Comparison of ENCODE assay signal across 8 mouse cellular contexts in the genomic region with DNA sequence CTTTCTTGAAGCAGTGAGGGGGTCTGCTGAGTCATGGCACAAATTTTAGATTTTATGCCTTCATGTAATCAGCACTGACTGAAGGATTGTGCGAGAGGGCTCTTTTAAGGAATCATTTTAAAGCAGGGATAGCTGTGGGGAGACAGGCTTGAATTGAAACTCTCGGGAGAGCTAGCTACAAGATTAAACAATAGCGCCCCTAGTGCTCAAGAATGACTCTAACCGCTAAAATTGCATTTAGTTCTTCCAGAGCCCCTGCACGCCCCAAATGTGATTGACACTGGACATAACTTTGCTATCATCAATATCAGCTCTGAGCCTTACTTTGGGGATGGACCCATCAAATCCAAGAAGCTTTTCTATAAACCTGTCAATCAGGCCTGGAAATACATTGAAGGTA.
DNase-seq lines count a peak whose midpoint lies in the region; ATAC-seq and TF ChIP-seq lines count a peak whose summit lies in the region.

No protein-coding gene starts in this region.

- peak; percentile 19; the same call in 1 of the 2 replicates for TF ChIP-seq CTCF in liver, embryonic 14.5 days (IDR thresholded peaks at IDR 0.05; ENCODE audit: low read depth)

- no peak overlapping the region for H3K4me3 ChIP-seq in liver, embryonic 14.5 days (ENCODE audit: insufficient read depth in 1 of 2, low read depth in 2 of 2, low read length in 2 of 2)
- no peak overlapping the region for H3K4me3 ChIP-seq in liver, embryonic 11.5 days (ENCODE audit: low read depth, low read length)

- H3K27ac ChIP-seq in liver, embryonic 14.5 days = no peak overlapping the region
- H3K27ac ChIP-seq in liver, embryonic 11.5 days (ENCODE audit: low read depth, low read length) = no peak overlapping the region

- no peaks in the 10 kb centered on the region for H3K4me1 ChIP-seq in liver, embryonic 14.5 days (replicated peaks; ENCODE audit: control insufficient read depth in 2 of 2, insufficient read depth in 2 of 2, low read length in 1 of 2)
- H3K4me1 ChIP-seq in liver, embryonic 11.5 days (replicated peaks; ENCODE audit: control insufficient read depth, insufficient read depth, low read length) = no peaks in the 10 kb centered on the region

- no peaks in the 10 kb centered on the region for H3K9me3 ChIP-seq in liver, embryonic 14.5 days (ENCODE audit: control insufficient read depth, low read length)
- H3K9me3 ChIP-seq in liver, embryonic 11.5 days (ENCODE audit: control insufficient read depth, low read length) = no peaks in the 10 kb centered on the region

- H3K36me3 ChIP-seq in liver, embryonic 14.5 days (replicated peaks; ENCODE audit: control insufficient read depth, insufficient read depth, low read depth) = no peaks in the 10 kb centered on the region
- H3K36me3 ChIP-seq in liver, embryonic 11.5 days (ENCODE audit: control insufficient read depth, insufficient read depth, low read length) = no peaks in the 10 kb centered on the region

- peak; percentile 80 for ATAC-seq in frontal cortex, adult (ENCODE audit: low TSS enrichment)
- no peak for ATAC-seq in liver, embryonic 14.5 days (ENCODE audit: insufficient read depth)
- ATAC-seq in liver, embryonic 11.5 days (replicated peaks; ENCODE audit: low FRiP score) = no peak

- no peaks in the 10 kb centered on the region for H3K27me3 ChIP-seq in liver, embryonic 14.5 days (ENCODE audit: control insufficient read depth, insufficient read depth, low read length)
- H3K27me3 ChIP-seq in liver, embryonic 11.5 days (replicated peaks; ENCODE audit: control insufficient read depth, insufficient read depth, low read length) = no peaks in the 10 kb centered on the region

- no peak overlapping the region for H3K9ac ChIP-seq in liver, embryonic 14.5 days (replicated peaks)
- H3K9ac ChIP-seq in liver, embryonic 11.5 days (ENCODE audit: low read depth, low read length) = no peak overlapping the region

- no peak overlapping the region for H3K4me2 ChIP-seq in liver, embryonic 14.5 days (ENCODE audit: low read depth)
- H3K4me2 ChIP-seq in liver, embryonic 11.5 days = no peak overlapping the region

- no peak for DNase-seq in frontal cortex, adult 2 months (ENCODE audit: extremely low spot score in 1 of 2, low spot score in 1 of 2)
- DNase-seq in liver, embryonic 14.5 days (ENCODE audit: low read depth in 3 of 3, low spot score in 3 of 3) = no peak
- no peak for DNase-seq in liver, embryonic 11.5 days (ENCODE audit: low spot score)
- peak; percentile 73 for DNase-seq in embryo, embryonic 10.5 days (ENCODE audit: low spot score)
- peak; percentile 70 for DNase-seq in retina, embryonic 14.5 days (ENCODE audit: low spot score)
- no peak for DNase-seq in MN1 (ENCODE audit: low spot score)
- DNase-seq in spleen, adult 18-20 months = no peak

- TF ChIP-seq EP300 in liver, embryonic 14.5 days (IDR thresholded peaks at IDR 0.05; ENCODE audit: low read depth) = no peak

- 31% methylated on average over 5 of the region's 5 CpGs for WGBS in liver, embryonic 14.5 days (ENCODE audit: insufficient replicate concordance)
- 38% methylated on average over 5 of the region's 5 CpGs for WGBS in liver, embryonic 11.5 days

Comparison
In these comparisons a context has a peak if more than half of its experiments do, and no peak if none do; other contexts are left out.
1. DNase-seq: peak in embryo, embryonic 10.5 days (single experiment) and retina, embryonic 14.5 days (single experiment); none in frontal cortex, adult 2 months (0 of 2), liver, embryonic 14.5 days (0 of 3), liver, embryonic 11.5 days (single experiment), MN1 (single experiment) and spleen, adult 18-20 months (0 of 2).